Mouse (Mus musculus): Measurements from ENCODE around the gene Kif1b.

The Kif1b gene

GRCm38 (mm10) chr4:149166957-149167611 is 140.4 kb downstream of the Kif1b start:
- peak; percentile 58 for DNase-seq

- DNase-seq: peak; percentile 98
Observed at GRCm38 (mm10) chr4:149166215-149166946, 141.1 kb downstream of the Kif1b start, which contains the start of gene Pgd. TSS of gene Pgd (minus strand) at chr4:149166771.

- no peak for DNase-seq
Observed at GRCm38 (mm10) chr4:149164150-149164549, 143.3 kb downstream of the Kif1b start.

GRCm38 (mm10) chr4:149163196-149163595 is 144.3 kb downstream of the Kif1b start:
- DNase-seq: no peak

GRCm38 (mm10) chr4:149161166-149161565 is 146.3 kb downstream of the Kif1b start:
- no peak for DNase-seq

- DNase-seq: no peak
Observed at GRCm38 (mm10) chr4:149159891-149160290, 147.6 kb downstream of the Kif1b start.

GRCm38 (mm10) chr4:149159203-149159602 is 148.3 kb downstream of the Kif1b start:
- DNase-seq: no peak

- DNase-seq: no peak
Observed at GRCm38 (mm10) chr4:149157415-149157973, 150.0 kb downstream of the Kif1b start.

GRCm38 (mm10) chr4:149155711-149156110 is 151.8 kb downstream of the Kif1b start:
- DNase-seq: peak; percentile 26

- no peak for DNase-seq
Observed at GRCm38 (mm10) chr4:149154859-149155258, 152.6 kb downstream of the Kif1b start.

- no peak for DNase-seq
Observed at GRCm38 (mm10) chr4:149150721-149151120, 156.8 kb downstream of the Kif1b start.

GRCm38 (mm10) chr4:149150256-149150655 is 157.2 kb downstream of the Kif1b start:
- DNase-seq: no peak

GRCm38 (mm10) chr4:149149611-149150010 is 157.9 kb downstream of the Kif1b start:
- peak; percentile 53 for DNase-seq

GRCm38 (mm10) chr4:149149196-149149595 is 158.3 kb downstream of the Kif1b start:
- no peak for DNase-seq

GRCm38 (mm10) chr4:149148084-149148483 is 159.4 kb downstream of the Kif1b start:
- DNase-seq: no peak

- no peak for DNase-seq
Observed at GRCm38 (mm10) chr4:149147528-149147927, 160.0 kb downstream of the Kif1b start.

GRCm38 (mm10) chr4:149145151-149145550 is 162.3 kb downstream of the Kif1b start:
- no peak for DNase-seq

- peak; percentile 89 for DNase-seq
Observed at GRCm38 (mm10) chr4:149144459-149144858, 163.0 kb downstream of the Kif1b start.

GRCm38 (mm10) chr4:149143594-149143993 is 163.9 kb downstream of the Kif1b start:
- DNase-seq: no peak

- DNase-seq: no peak
Observed at GRCm38 (mm10) chr4:149138515-149138914, 169.0 kb downstream of the Kif1b start.

- peak; percentile 95 for DNase-seq
Observed at GRCm38 (mm10) chr4:149136982-149137770, 170.3 kb downstream of the Kif1b start, which contains the start of gene Cenps. TSS of gene Cenps (minus strand) at chr4:149137629.

- no peak for DNase-seq
Observed at GRCm38 (mm10) chr4:149136116-149136850, 171.2 kb downstream of the Kif1b start.

Measured in lung, postnatal 10 days (tissue).